Mouse (Mus musculus): ENCODE results near the gene Txk. TPM values are rescaled to one million over a fixed set of nuclear protein-coding genes. Genes with fewer than 3 reads are reported as not detected.

The Txk gene
- polyA plus RNA-seq, 1 experiment from 2014 or later: not detected

GRCm38 (mm10) chr5:72709451-72709850 is 43.1 kb downstream of the Txk start:
- H3K27me3 ChIP-seq: no peaks in the 10 kb centered on the region
- H3K4me3 ChIP-seq: no peak overlapping the region
- H3K36me3 ChIP-seq: no peaks in the 10 kb centered on the region
- no peak overlapping the region for H3K4me2 ChIP-seq (replicated peaks)
- 92% methylated on average over 13 of the region's 13 CpGs for WGBS
- ATAC-seq (replicated peaks): no peak
- no peak overlapping the region for H3K27ac ChIP-seq (replicated peaks)
- no peak overlapping the region for H3K9ac ChIP-seq (replicated peaks)
- no peaks in the 10 kb centered on the region for H3K9me3 ChIP-seq
- H3K4me1 ChIP-seq: no peaks in the 10 kb centered on the region

- H3K9me3 ChIP-seq: no peaks in the 10 kb centered on the region
- WGBS: 73% methylated on average over 10 of the region's 10 CpGs
- no peak overlapping the region for H3K4me2 ChIP-seq (replicated peaks)
- no peak overlapping the region for H3K9ac ChIP-seq (replicated peaks)
- H3K4me1 ChIP-seq: no peaks in the 10 kb centered on the region
- no peak overlapping the region for H3K4me3 ChIP-seq
- ATAC-seq (replicated peaks): no peak
- no peaks in the 10 kb centered on the region for H3K27me3 ChIP-seq
- H3K27ac ChIP-seq (replicated peaks): no peak overlapping the region
- H3K36me3 ChIP-seq: no peaks in the 10 kb centered on the region
Observed at GRCm38 (mm10) chr5:72706722-72707121, 45.9 kb downstream of the Txk start.

- no peaks in the 10 kb centered on the region for H3K9me3 ChIP-seq
- no peak overlapping the region for H3K9ac ChIP-seq (replicated peaks)
- H3K36me3 ChIP-seq: no peaks in the 10 kb centered on the region
- H3K4me3 ChIP-seq: no peak overlapping the region
- no peak for ATAC-seq (replicated peaks)
- H3K27ac ChIP-seq (replicated peaks): no peak overlapping the region
- no peak overlapping the region for H3K4me2 ChIP-seq (replicated peaks)
- H3K27me3 ChIP-seq: no peaks in the 10 kb centered on the region
- no peaks in the 10 kb centered on the region for H3K4me1 ChIP-seq
- WGBS: 51% methylated on average over 10 of the region's 10 CpGs
Observed at GRCm38 (mm10) chr5:72706095-72706494, 46.5 kb downstream of the Txk start.

- Histone ChIP-seq H3K9me3 (no peaks in the 10 kb centered on the region), H3K4me3 (no peak overlapping the region), H3K4me2 (replicated peaks) (no peak overlapping the region), H3K9ac (replicated peaks) (no peak overlapping the region), H3K27ac (replicated peaks) (no peak overlapping the region), H3K36me3 (no peaks in the 10 kb centered on the region), H3K27me3 (no peaks in the 10 kb centered on the region), H3K4me1 (peaks cover 17% of the 10 kb centered on the region)
- no peak for ATAC-seq (replicated peaks)
Observed at GRCm38 (mm10) chr5:72702202-72702601, 50.4 kb downstream of the Txk start.

- no peak overlapping the region for H3K9ac ChIP-seq (replicated peaks)
- no peak overlapping the region for H3K4me3 ChIP-seq
- ATAC-seq (replicated peaks): peak; percentile 15; the same call in 1 of the 2 replicates
- no peaks in the 10 kb centered on the region for H3K36me3 ChIP-seq
- no peaks in the 10 kb centered on the region for H3K9me3 ChIP-seq
- no peaks in the 10 kb centered on the region for H3K27me3 ChIP-seq
- H3K27ac ChIP-seq (replicated peaks): no peak overlapping the region
- no peak overlapping the region for H3K4me2 ChIP-seq (replicated peaks)
- peaks cover 17% of the 10 kb centered on the region for H3K4me1 ChIP-seq
- WGBS: 10% methylated on average over 2 of the region's 2 CpGs
Observed at GRCm38 (mm10) chr5:72699500-72699818, 53.1 kb downstream of the Txk start.

GRCm38 (mm10) chr5:72698818-72699499 is 53.6 kb downstream of the Txk start:
- Histone ChIP-seq H3K4me3 (no peak overlapping the region), H3K4me1 (peaks cover 17% of the 10 kb centered on the region), H3K36me3 (no peaks in the 10 kb centered on the region), H3K27ac (replicated peaks) (no peak overlapping the region), H3K9me3 (no peaks in the 10 kb centered on the region), H3K27me3 (no peaks in the 10 kb centered on the region), H3K4me2 (replicated peaks) (no peak overlapping the region), H3K9ac (replicated peaks) (no peak overlapping the region)
- ATAC-seq (replicated peaks): peak; percentile 23; the same call in 1 of the 2 replicates
- 46% methylated on average over 7 of the region's 7 CpGs for WGBS

- ATAC-seq (replicated peaks): peak; percentile 78; the same call in 1 of the 2 replicates
- H3K4me1 ChIP-seq: peaks cover 17% of the 10 kb centered on the region
- H3K27me3 ChIP-seq: no peaks in the 10 kb centered on the region
- no peak overlapping the region for H3K9ac ChIP-seq (replicated peaks)
- WGBS: 49% methylated on average over 3 of the region's 3 CpGs
- H3K9me3 ChIP-seq: no peaks in the 10 kb centered on the region
- H3K36me3 ChIP-seq: no peaks in the 10 kb centered on the region
- H3K27ac ChIP-seq (replicated peaks): no peak overlapping the region
- no peak overlapping the region for H3K4me2 ChIP-seq (replicated peaks)
- H3K4me3 ChIP-seq: no peak overlapping the region
Observed at GRCm38 (mm10) chr5:72698343-72698742, 54.2 kb downstream of the Txk start.

GRCm38 (mm10) chr5:72696491-72696890 is 56.1 kb downstream of the Txk start:
- H3K27ac ChIP-seq (replicated peaks): no peak overlapping the region
- no peak for ATAC-seq (replicated peaks)
- no peak overlapping the region for H3K4me2 ChIP-seq (replicated peaks)
- no peaks in the 10 kb centered on the region for H3K9me3 ChIP-seq
- WGBS: 74% methylated on average over 13 of the region's 13 CpGs
- peaks cover 17% of the 10 kb centered on the region for H3K4me1 ChIP-seq
- no peak overlapping the region for H3K9ac ChIP-seq (replicated peaks)
- no peak overlapping the region for H3K4me3 ChIP-seq
- H3K27me3 ChIP-seq: no peaks in the 10 kb centered on the region
- H3K36me3 ChIP-seq: no peaks in the 10 kb centered on the region

- ATAC-seq (replicated peaks): no peak
- Histone ChIP-seq H3K27me3 (no peaks in the 10 kb centered on the region), H3K9me3 (no peaks in the 10 kb centered on the region), H3K4me1 (peaks cover 17% of the 10 kb centered on the region), H3K9ac (replicated peaks) (no peak overlapping the region), H3K36me3 (no peaks in the 10 kb centered on the region), H3K4me3 (no peak overlapping the region), H3K4me2 (replicated peaks) (no peak overlapping the region), H3K27ac (replicated peaks) (no peak overlapping the region)
- WGBS: 86% methylated on average over 2 of the region's 2 CpGs
Observed at GRCm38 (mm10) chr5:72694684-72695083, 57.9 kb downstream of the Txk start.

GRCm38 (mm10) chr5:72690516-72690915 is 62.1 kb downstream of the Txk start:
- H3K4me2 ChIP-seq (replicated peaks): no peak overlapping the region
- no peaks in the 10 kb centered on the region for H3K36me3 ChIP-seq
- no peak overlapping the region for H3K27ac ChIP-seq (replicated peaks)
- no peak overlapping the region for H3K9ac ChIP-seq (replicated peaks)
- no peaks in the 10 kb centered on the region for H3K27me3 ChIP-seq
- no peaks in the 10 kb centered on the region; the same call in 1 of the 2 replicates for H3K4me1 ChIP-seq
- WGBS: 77% methylated on average over 5 of the region's 5 CpGs
- H3K9me3 ChIP-seq: no peaks in the 10 kb centered on the region
- ATAC-seq (replicated peaks): peak; percentile 67; the same call in 1 of the 2 replicates
- no peak overlapping the region for H3K4me3 ChIP-seq

- no peaks in the 10 kb centered on the region for H3K9me3 ChIP-seq
- no peak for ATAC-seq (replicated peaks)
- H3K4me2 ChIP-seq (replicated peaks): no peak overlapping the region
- no peaks in the 10 kb centered on the region; the same call in 1 of the 2 replicates for H3K4me1 ChIP-seq
- no peaks in the 10 kb centered on the region for H3K27me3 ChIP-seq
- no peak overlapping the region for H3K27ac ChIP-seq (replicated peaks)
- no peaks in the 10 kb centered on the region for H3K36me3 ChIP-seq
- H3K9ac ChIP-seq (replicated peaks): no peak overlapping the region
- WGBS: 75% methylated on average over 7 of the region's 7 CpGs
- no peak overlapping the region for H3K4me3 ChIP-seq
Observed at GRCm38 (mm10) chr5:72689556-72689955, 63.0 kb downstream of the Txk start.

- H3K27ac ChIP-seq (replicated peaks): no peak overlapping the region
- no peaks in the 10 kb centered on the region for H3K9me3 ChIP-seq
- no peak overlapping the region for H3K9ac ChIP-seq (replicated peaks)
- H3K36me3 ChIP-seq: no peaks in the 10 kb centered on the region
- 92% methylated on average over 6 of the region's 6 CpGs for WGBS
- no peak overlapping the region for H3K4me2 ChIP-seq (replicated peaks)
- no peak overlapping the region for H3K4me3 ChIP-seq
- no peaks in the 10 kb centered on the region for H3K4me1 ChIP-seq
- H3K27me3 ChIP-seq: no peaks in the 10 kb centered on the region
- ATAC-seq (replicated peaks): no peak
Observed at GRCm38 (mm10) chr5:72681451-72681850, 71.1 kb downstream of the Txk start.

- Histone ChIP-seq H3K9me3 (no peaks in the 10 kb centered on the region), H3K36me3 (no peaks in the 10 kb centered on the region), H3K27ac (replicated peaks) (no peak overlapping the region), H3K9ac (replicated peaks) (no peak overlapping the region), H3K4me1 (peaks cover 7% of the 10 kb centered on the region; the same call in 1 of the 2 replicates), H3K4me3 (no peak overlapping the region), H3K27me3 (no peaks in the 10 kb centered on the region), H3K4me2 (replicated peaks) (no peak overlapping the region)
- no peak for ATAC-seq (replicated peaks)
- WGBS: 76% methylated on average over 9 of the region's 9 CpGs
Observed at GRCm38 (mm10) chr5:72674994-72675542, 77.5 kb downstream of the Txk start.

All from forebrain, embryonic 15.5 days (tissue).